Mouse (Mus musculus): ENCODE results near the gene Ercc4. TPM values are rescaled to one million over a fixed set of nuclear protein-coding genes. Genes with fewer than 3 reads are reported as not detected.

The Ercc4 gene
- total and polyA plus RNA-seq, 3 experiments = 10.6 to 15.5 TPM; not detected in 1

Other genes starting within 250 kb of the Ercc4 start
- gene Mrtfb, start 146.8 kb downstream of the Ercc4 start, total RNA-seq (2012; rRNA removed) = 2.7 and 3.6 TPM in 2 replicates
- gene Mrtfb, start 146.8 kb downstream of the Ercc4 start, polyA plus RNA-seq (2012; ENCODE audit: insufficient read depth in 1 of 2, insufficient read length in 2 of 2, low read depth in 1 of 2, low replicate concordance in 2 of 2, missing spikeins in 1 of 2) = 1 to 10 TPM in 1 of 2 experiments, not detected in 1; 6.6 TPM

Data from MEL (cell line).